Mouse (Mus musculus) embryonic facial prominence, embryonic 15.5 days (tissue): ENCODE measurements around the gene Ccl8. TPM values are rescaled to one million over a fixed set of nuclear protein-coding genes. Genes with fewer than 3 reads are reported as not detected.
A peak's percentile ranks its signal among the peaks of the same experiment; 100 is the strongest.

ENCODE experiments used
- ATAC-seq: fragments of 200-750 bp; cut with Nextera tagmentation; 2 replicates; pipeline ENCODE4 v1.8.0; 2017; ENCODE audit warnings: low read depth, moderate TSS enrichment; ENCODE audit not compliant: insufficient number of reproducible peaks, low FRiP score, low TSS enrichment
- H3K27ac ChIP-seq: fragments of 300-500 bp; sonication (generic); replicated peaks from 2 replicates; pipeline ENCODE4 v1.5.1; 2015; ENCODE audit warnings: mild to moderate bottlenecking, inconsistent platforms
- H3K27me3 ChIP-seq: fragments of 300-500 bp; sonication (generic); 2 replicates; pipeline ENCODE4 v1.6.1; 2015; ENCODE audit warnings: inconsistent platforms
- H3K36me3 ChIP-seq: fragments of 300-500 bp; sonication (generic); 2 replicates; pipeline ENCODE4 v1.6.1; 2015; ENCODE audit warnings: mild to moderate bottlenecking, inconsistent platforms
- H3K4me1 ChIP-seq: fragments of 300-500 bp; sonication (generic); 2 replicates; pipeline ENCODE4 v1.6.1; 2015; ENCODE audit warnings: inconsistent platforms
- H3K4me2 ChIP-seq: fragments of 300-500 bp; sonication (generic); replicated peaks from 2 replicates; pipeline ENCODE4 v1.6.1; 2015; ENCODE audit warnings: mild to moderate bottlenecking, inconsistent platforms
- H3K4me3 ChIP-seq: fragments of 300-500 bp; sonication (generic); replicated peaks from 2 replicates; pipeline ENCODE4 v1.5.1; 2015; ENCODE audit warnings: mild to moderate bottlenecking, inconsistent platforms
- H3K9ac ChIP-seq: fragments of 300-500 bp; sonication (generic); 2 replicates; pipeline ENCODE4 v1.6.1; 2015; ENCODE audit warnings: inconsistent platforms
- H3K9me3 ChIP-seq: fragments of 300-500 bp; sonication (generic); replicated peaks from 2 replicates; pipeline ENCODE4 v1.6.1; 2016; ENCODE audit warnings: inconsistent platforms
- WGBS: fragments of 180-500 bp; shearing (Covaris S2); methylation state at CpG from one replicate; pipeline ENCODE4 v1.1.7; 2015; 5-methylcytosine and 5-hydroxymethylcytosine counted together
- polyA plus RNA-seq: library from polyadenylated mRNA; unstranded; fragments of >200 nt; fragmentation: Nextera tagmentation; extraction: Ambion mirVana; gene quantifications from 2 replicates; pipeline ENCODE4 v1.2.1, GENCODE M21; 2015

Gene Ccl8
- polyA plus RNA-seq, 1 experiment from 2014 or later, result not detected

DNA sequence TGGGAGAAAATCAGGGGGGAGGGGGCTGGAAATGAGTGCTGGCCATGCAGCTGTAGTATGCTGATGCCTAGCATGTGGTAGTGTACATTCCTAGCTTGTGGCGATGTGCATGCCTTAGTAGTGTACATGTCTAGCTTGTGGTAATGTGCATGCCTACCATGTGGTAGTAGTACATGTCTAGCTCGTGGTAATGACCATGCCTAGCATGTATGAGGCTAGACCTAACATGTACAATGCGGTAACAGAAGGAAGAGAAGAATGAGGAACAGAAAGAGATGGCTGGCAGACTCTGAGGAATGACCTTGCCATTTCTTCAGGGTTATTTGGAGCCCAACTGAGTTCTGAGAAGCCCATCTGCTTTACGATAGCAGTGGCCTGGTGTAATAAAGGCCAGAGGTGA, 13.9 kb upstream of the Ccl8 start:
- no peak overlapping the region for H3K4me2 ChIP-seq
- no peak overlapping the region for H3K4me3 ChIP-seq
- no peaks in the 10 kb centered on the region for H3K27me3 ChIP-seq
- H3K9me3 ChIP-seq, result no peaks in the 10 kb centered on the region
- 81% methylated on average over 4 of the region's 4 CpGs for WGBS
- no peak overlapping the region for H3K27ac ChIP-seq
- ATAC-seq, result no peak
- H3K4me1 ChIP-seq, result no peaks in the 10 kb centered on the region
- H3K9ac ChIP-seq, result no peak overlapping the region
- no peaks in the 10 kb centered on the region for H3K36me3 ChIP-seq

DNA sequence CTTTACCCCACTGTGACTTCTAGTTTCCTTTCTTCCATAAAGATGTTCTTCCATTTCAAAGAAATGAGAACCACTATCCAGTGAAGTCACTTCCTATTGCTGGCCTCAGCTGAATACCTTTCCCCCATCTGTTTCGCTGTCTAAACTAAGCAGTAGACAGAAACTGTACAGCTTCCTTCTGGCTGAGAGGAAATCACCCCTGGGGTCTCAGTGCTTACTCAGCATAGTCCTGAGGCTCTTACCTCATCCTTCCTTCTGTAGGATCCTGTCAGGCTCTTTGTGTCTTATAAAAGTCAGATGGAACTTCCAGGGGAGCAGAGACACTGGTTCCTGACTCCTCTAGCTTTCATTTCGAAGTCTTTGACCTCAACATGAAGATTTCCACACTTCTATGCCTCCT, 13.5 kb upstream of the Ccl8 start, which contains the start of gene Ccl12:
Gene Ccl12, plus strand, starts transcription at position 317 of the 400 bp plus-strand sequence.
- Histone ChIP-seq H3K27me3 (no peaks in the 10 kb centered on the region), H3K4me3 (no peak within 1 kb of the TSS), H3K27ac (no peak within 1 kb of the TSS), H3K4me1 (no peaks in the 10 kb centered on the region), H3K36me3 (no peaks in the 10 kb centered on the region), H3K9ac (no peak within 1 kb of the TSS), H3K9me3 (no peaks in the 10 kb centered on the region), H3K4me2 (no peak within 1 kb of the TSS)
- ATAC-seq, result no peak
- 58% methylated on average over 2 of the region's 2 CpGs for WGBS

DNA sequence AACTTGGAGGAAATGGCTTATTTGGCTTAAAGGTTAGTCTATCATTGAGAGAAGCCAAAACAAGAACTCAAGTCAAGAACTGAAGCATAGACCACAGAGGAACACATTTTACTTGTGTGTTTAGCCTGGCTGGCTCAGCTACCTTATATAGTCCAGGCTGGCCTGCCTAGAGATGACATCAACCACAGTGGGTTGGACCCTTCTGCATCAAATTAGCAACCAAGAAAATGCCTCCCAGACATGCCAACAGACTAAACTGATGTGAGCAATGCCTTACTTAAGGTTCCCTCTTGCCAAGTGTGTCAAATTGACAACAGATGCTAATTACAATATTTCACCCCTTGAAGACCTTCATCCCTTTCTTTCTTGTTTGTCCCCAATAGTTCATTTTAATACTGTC, 5.4 kb upstream of the Ccl8 start:
- H3K27ac ChIP-seq, result no peak overlapping the region
- no peak overlapping the region for H3K4me2 ChIP-seq
- no peak overlapping the region for H3K4me3 ChIP-seq
- no peaks in the 10 kb centered on the region for H3K4me1 ChIP-seq
- no peaks in the 10 kb centered on the region for H3K36me3 ChIP-seq
- no peak overlapping the region for H3K9ac ChIP-seq
- H3K9me3 ChIP-seq, result no peaks in the 10 kb centered on the region
- ATAC-seq, result no peak
- H3K27me3 ChIP-seq, result no peaks in the 10 kb centered on the region

DNA sequence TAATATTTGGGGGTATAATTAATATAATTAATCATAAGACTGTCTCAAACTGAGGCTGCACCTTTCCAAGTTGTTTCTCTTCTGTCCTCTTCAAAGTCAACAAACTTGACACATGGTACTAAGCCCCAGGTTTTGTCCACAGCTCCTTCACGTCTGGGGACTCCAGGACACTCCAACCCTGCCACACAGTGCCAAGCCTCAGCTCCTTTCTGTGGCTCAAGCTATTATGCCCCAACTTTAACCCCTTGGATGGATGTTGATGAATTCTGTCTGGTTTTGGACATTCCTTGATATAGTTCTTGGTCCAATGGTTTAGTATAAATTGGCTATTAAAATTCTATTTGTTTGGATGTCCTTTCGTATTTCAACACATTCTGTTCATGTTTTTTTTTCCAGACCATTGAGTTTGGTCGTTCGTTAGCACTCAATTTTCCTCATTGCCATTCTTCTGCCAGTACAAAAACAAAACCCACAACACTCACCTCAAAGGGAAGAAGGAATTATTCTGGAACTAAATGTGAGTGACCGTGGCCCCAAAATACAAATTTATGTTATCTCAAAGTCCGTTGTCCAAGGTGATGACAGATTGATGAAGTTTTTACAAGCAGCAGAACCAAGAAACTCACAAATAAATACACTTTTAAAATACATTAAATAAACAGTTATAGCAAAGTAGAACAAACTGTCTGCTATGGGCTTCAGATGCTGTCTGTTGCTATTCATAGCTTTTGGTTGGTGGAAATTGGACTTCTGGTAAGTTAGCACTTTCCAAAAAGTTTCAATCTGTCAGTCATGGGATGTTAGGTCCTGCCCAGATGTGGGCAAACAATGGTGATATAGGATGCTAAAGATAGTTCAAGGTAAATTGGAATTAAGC, 4.4 kb upstream of the Ccl8 start:
- no peaks in the 10 kb centered on the region for H3K27me3 ChIP-seq
- no peak overlapping the region for H3K27ac ChIP-seq
- WGBS, result 78% methylated on average over 6 of the region's 6 CpGs
- no peak overlapping the region for H3K4me2 ChIP-seq
- no peaks in the 10 kb centered on the region for H3K9me3 ChIP-seq
- no peak overlapping the region for H3K4me3 ChIP-seq
- H3K4me1 ChIP-seq, result no peaks in the 10 kb centered on the region
- no peak for ATAC-seq
- no peak overlapping the region for H3K9ac ChIP-seq
- H3K36me3 ChIP-seq, result no peaks in the 10 kb centered on the region

DNA sequence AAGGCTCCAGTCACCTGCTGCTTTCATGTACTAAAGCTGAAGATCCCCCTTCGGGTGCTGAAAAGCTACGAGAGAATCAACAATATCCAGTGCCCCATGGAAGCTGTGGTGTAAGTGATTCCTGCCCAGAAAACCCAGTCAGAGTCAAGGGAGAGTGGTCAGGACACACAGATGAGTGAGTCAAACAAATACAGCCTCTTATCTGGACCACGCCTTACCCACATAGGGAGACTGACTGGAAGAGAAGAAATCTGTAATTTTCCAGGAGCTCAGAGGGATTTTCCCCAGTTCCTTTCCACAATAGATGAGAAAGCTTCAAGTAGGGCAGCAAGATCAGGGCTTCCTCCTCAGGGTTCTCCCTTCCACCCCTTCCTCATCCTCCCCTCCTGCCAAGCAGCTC, 1.1 kb downstream of the Ccl8 start:
- no peak overlapping the region for H3K4me3 ChIP-seq
- no peak overlapping the region for H3K4me2 ChIP-seq
- no peak for ATAC-seq
- no peaks in the 10 kb centered on the region for H3K4me1 ChIP-seq
- H3K27ac ChIP-seq, result no peak overlapping the region
- H3K9me3 ChIP-seq, result no peaks in the 10 kb centered on the region
- H3K9ac ChIP-seq, result no peak overlapping the region
- no peaks in the 10 kb centered on the region; the same call in 1 of the 2 replicates for H3K27me3 ChIP-seq
- WGBS, result 82% methylated on average over 3 of the region's 3 CpGs
- H3K36me3 ChIP-seq, result no peaks in the 10 kb centered on the region

DNA sequence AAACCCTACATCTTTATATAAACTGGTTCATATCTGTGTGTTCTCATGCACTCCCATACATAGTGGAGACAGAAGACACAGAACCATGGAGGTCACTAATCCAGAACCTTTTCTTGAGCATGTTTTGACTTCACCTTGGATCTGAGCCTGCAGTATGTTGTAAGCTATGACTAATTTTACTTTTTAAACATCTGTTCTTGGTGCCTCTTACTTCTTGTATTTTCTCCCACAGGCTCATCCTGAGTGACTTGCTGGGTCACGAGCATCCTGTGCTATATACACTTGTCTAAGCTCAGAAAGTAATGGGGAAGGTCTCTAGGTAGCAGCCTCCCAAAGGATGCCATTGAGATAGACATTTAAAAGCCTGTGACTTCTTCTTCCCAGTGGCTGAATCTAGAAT, 18.0 kb downstream of the Ccl8 start:
- no peaks in the 10 kb centered on the region for H3K9me3 ChIP-seq
- ATAC-seq, result no peak
- no peaks in the 10 kb centered on the region for H3K36me3 ChIP-seq
- H3K27ac ChIP-seq, result no peak overlapping the region
- H3K4me3 ChIP-seq, result no peak overlapping the region
- no peaks in the 10 kb centered on the region for H3K27me3 ChIP-seq
- 47% methylated on average over 1 of the region's 1 CpGs for WGBS
- no peak overlapping the region for H3K9ac ChIP-seq
- H3K4me2 ChIP-seq, result no peak overlapping the region
- H3K4me1 ChIP-seq, result no peaks in the 10 kb centered on the region

DNA sequence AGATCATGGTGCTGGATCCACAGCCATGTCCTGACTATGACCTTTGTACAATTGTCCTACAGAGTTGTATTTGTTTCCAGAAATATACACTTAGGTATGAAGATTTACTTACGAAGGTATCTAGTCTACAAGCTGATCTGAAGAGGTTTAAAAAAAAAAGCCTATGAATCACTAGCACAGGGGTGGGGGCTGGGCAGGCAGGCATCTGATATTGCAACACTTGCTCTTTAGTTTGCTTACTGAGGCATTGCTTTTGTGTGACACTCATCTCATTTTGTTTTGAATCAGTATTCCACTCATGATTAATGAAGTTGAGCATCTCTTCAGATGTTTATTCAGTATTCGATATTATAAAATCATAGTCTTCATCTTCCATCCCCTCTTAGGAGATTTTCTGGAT, 21.2 kb downstream of the Ccl8 start:
- H3K9me3 ChIP-seq, result no peaks in the 10 kb centered on the region
- no peak overlapping the region for H3K4me2 ChIP-seq
- no peak overlapping the region for H3K27ac ChIP-seq
- H3K27me3 ChIP-seq, result no peaks in the 10 kb centered on the region
- H3K4me1 ChIP-seq, result peaks cover 18% of the 10 kb centered on the region
- ATAC-seq, result no peak
- 86% methylated on average over 2 of the region's 2 CpGs for whole genome bisulfite sequencing
- no peak overlapping the region for H3K4me3 ChIP-seq
- H3K36me3 ChIP-seq, result no peaks in the 10 kb centered on the region
- no peak overlapping the region for H3K9ac ChIP-seq

DNA sequence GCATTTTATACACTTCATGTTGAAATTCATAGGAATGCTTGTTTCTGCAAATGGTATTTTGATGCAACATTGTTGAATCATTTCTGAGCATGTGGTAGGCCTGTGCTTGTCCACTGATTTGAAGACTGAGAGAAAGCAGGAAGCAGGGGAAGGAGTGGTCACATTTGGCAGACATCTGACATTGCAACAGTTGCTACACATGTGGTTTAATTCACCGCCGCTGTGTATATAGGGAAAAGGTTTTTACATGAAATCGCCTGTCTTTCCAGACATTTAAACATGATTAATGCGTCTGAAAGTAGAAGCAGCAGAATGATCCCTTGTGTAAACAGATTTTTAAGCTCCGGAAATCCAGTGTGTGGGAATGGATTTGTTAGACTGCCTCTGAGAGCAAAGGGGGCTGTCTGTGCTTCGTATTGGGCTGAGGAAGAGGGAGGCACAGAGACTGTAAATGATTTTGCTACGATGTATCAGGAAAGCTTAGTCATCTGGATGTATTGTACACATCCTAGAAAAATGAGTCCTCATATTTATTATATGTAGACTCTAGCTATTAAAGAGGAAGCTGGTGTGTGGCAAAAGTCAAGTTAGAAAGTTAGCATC, 24.6 kb downstream of the Ccl8 start:
- no peak overlapping the region for H3K27ac ChIP-seq
- no peaks in the 10 kb centered on the region for H3K9me3 ChIP-seq
- no peak overlapping the region for H3K4me3 ChIP-seq
- H3K9ac ChIP-seq, result no peak overlapping the region
- H3K4me1 ChIP-seq, result peaks cover 18% of the 10 kb centered on the region
- H3K36me3 ChIP-seq, result no peaks in the 10 kb centered on the region
- no peak overlapping the region for H3K4me2 ChIP-seq
- H3K27me3 ChIP-seq, result no peaks in the 10 kb centered on the region
- WGBS, result 18% methylated on average over 7 of the region's 7 CpGs
- ATAC-seq, result peak; percentile 84

DNA sequence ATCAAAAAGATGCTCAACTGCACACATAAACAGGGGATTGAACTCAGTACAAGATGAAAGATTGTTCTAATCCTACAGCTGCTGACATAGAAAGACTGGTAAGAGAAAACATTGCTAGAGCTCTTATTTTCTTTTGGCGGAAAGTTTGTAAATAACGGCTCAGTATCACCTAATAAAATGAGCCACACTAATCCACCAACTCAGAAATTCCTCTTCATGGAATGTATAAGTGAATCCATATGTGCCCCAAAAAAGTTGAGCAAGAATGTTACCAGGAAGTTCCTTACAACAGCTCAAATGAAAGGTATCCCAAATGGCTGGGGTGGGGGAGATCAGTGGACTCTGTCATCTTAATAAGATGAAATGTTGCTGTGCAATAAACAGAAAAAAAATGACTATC, 44.1 kb downstream of the Ccl8 start:
- Histone ChIP-seq H3K27ac (no peak overlapping the region), H3K4me1 (no peaks in the 10 kb centered on the region), H3K4me3 (no peak overlapping the region), H3K27me3 (peaks cover 3% of the 10 kb centered on the region), H3K9me3 (no peaks in the 10 kb centered on the region), H3K4me2 (no peak overlapping the region), H3K36me3 (no peaks in the 10 kb centered on the region), H3K9ac (no peak overlapping the region)
- WGBS, result 50% methylated on average over 2 of the region's 2 CpGs
- no peak for ATAC-seq

DNA sequence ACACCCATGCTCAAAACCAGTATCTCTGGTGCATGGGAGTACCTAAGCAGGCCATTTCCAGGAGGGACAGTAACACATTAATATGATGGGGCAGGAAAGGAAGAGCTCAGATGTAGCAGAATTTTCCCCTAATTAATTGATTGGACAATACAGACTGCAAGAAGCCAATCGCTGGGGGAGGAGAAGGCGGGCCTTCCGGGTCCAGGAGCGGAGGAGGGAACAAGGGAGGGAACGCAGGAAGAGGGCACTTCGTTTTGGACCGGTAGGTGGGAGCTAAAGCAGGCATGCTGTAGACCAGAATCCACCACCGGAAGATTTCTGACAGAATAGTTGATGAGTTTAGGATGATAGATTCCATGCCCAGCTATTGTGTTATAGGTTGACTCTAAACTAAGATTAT, 48.3 kb downstream of the Ccl8 start:
- WGBS, result 69% methylated on average over 8 of the region's 8 CpGs
- no peak overlapping the region for H3K27ac ChIP-seq
- H3K4me3 ChIP-seq, result no peak overlapping the region
- H3K9me3 ChIP-seq, result no peaks in the 10 kb centered on the region
- no peaks in the 10 kb centered on the region for H3K4me1 ChIP-seq
- H3K9ac ChIP-seq, result no peak overlapping the region
- H3K36me3 ChIP-seq, result no peaks in the 10 kb centered on the region
- no peak overlapping the region for H3K4me2 ChIP-seq
- peaks cover 3% of the 10 kb centered on the region for H3K27me3 ChIP-seq
- no peak for ATAC-seq
